Mouse (Mus musculus): ENCODE results near the gene Gm26558. TPM values are rescaled to one million over a fixed set of nuclear protein-coding genes. Genes with fewer than 3 reads are reported as not detected.

The Gm26558 gene
- 2.4 and 2.6 TPM in 2 replicates for polyA plus RNA-seq (2015; fragmentation: Nextera tagmentation; extraction: Ambion mirVana)

DNA sequence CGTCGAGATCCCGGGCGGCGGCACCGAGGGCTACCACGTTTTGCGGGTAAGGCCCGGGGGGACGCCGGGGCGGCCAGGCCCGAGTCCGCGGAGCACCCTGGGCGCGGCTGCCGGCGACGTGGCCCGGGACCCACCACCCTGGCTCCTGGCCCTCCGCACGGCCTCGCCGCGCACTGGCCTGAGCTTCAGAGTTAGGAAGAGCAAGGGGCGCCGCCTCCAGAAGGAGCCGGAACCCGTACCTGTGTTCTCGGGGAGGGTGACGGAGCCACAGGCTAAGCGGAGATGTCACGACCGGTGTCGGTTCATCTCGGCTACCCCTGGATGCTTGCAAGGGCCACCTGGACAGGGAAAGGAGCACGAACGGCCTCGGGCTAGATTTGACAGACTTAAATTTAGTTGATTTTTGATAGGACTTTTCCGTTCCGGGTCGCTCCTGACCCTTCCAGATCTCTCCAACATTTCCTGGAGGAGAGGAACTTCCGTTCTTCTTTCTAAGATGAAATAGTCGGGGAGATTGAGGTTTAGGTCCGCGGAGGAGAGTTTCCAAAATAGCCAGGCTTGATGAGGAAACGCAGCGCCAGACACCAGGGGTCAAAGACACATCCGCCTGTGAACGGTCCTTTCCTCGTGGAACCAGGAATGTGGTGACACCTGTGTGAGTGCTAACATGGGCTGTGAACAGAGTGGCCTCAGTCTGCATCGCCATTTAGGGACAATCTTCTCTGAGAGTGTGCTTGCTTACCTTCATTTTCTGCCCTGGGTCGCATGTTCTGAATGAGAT, at the start of gene Gm26558:
Gene Gm26558, minus strand, starts transcription at position 394 of the 781 bp plus-strand sequence.
- Histone ChIP-seq H3K27me3 (no peaks in the 10 kb centered on the region; the same call in 1 of the 2 replicates), H3K27ac (peak within 1 kb of the TSS; percentile 93), H3K9me3 (replicated peaks) (no peaks in the 10 kb centered on the region), H3K4me2 (peak within 1 kb of the TSS; percentile 84), H3K9ac (peak within 1 kb of the TSS; percentile 90), H3K4me3 (peak within 1 kb of the TSS; percentile 93), H3K4me1 (replicated peaks) (peaks cover 16% of the 10 kb centered on the region), H3K36me3 (0 out of 2 replicates have a peak, but pooled peaks cover 4% of the 10 kb centered on the region)
- peak; percentile 64 for ATAC-seq (replicated peaks; ENCODE audit: insufficient number of reproducible peaks, insufficient read depth, low FRiP score, low read depth)
- under 1% methylated on average over 54 of the region's 54 CpGs for WGBS

DNA sequence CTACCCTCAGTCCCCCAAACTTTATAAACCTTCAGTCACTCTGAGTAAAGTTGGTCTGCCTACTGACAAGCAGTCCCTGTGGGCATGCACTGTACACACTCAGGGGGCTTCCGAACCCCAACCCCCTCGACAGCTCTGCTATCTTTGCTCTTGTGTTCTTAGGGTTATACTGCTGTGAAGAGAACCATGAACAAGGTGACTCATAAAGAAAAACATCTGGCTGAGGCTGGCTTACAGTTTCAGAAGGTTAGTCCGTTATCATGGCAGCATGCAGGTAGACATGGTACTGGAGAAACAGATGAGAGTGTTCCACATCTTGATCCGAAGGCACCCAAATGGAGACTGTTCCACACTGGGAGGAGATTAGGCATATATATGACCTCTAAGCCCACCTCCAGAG, 49.0 kb upstream of the Gm26558 start:
- no peak overlapping the region for H3K4me3 ChIP-seq
- H3K9me3 ChIP-seq (replicated peaks): no peaks in the 10 kb centered on the region
- H3K9ac ChIP-seq: no peak overlapping the region
- H3K27me3 ChIP-seq: no peaks in the 10 kb centered on the region
- peaks cover 55% of the 10 kb centered on the region for H3K36me3 ChIP-seq
- H3K27ac ChIP-seq: no peak overlapping the region
- 87% methylated on average over 4 of the region's 4 CpGs for WGBS
- H3K4me2 ChIP-seq: no peak overlapping the region
- H3K4me1 ChIP-seq (replicated peaks): no peaks in the 10 kb centered on the region
- no peak for ATAC-seq (replicated peaks; ENCODE audit: insufficient number of reproducible peaks, insufficient read depth, low FRiP score, low read depth)

DNA sequence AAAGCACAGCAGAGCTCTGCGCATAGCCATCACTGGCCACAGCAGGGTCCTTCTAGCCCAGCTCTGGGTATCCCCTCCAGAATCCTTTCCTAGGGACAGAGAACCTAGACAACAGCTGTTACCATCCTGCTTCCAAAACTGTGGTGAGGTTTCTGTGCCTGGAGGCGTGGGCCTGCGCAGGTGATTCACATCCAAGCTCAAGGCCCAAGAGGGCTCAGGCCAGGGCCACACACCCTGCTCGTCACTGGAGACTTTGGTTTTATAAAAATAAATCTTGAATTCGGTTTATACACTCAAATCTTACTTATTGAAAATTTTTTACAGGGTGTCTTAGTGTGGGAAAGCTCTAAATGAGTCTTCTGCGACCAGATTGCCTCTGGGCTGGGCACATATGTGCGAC, 48.3 kb upstream of the Gm26558 start:
- Histone ChIP-seq H3K36me3 (peaks cover 49% of the 10 kb centered on the region), H3K4me2 (no peak overlapping the region), H3K4me1 (replicated peaks) (no peaks in the 10 kb centered on the region), H3K9ac (no peak overlapping the region), H3K27ac (no peak overlapping the region), H3K9me3 (replicated peaks) (no peaks in the 10 kb centered on the region), H3K4me3 (no peak overlapping the region), H3K27me3 (no peaks in the 10 kb centered on the region)
- WGBS: 93% methylated on average over 7 of the region's 7 CpGs
- no peak for ATAC-seq (replicated peaks; ENCODE audit: insufficient number of reproducible peaks, insufficient read depth, low FRiP score, low read depth)

DNA sequence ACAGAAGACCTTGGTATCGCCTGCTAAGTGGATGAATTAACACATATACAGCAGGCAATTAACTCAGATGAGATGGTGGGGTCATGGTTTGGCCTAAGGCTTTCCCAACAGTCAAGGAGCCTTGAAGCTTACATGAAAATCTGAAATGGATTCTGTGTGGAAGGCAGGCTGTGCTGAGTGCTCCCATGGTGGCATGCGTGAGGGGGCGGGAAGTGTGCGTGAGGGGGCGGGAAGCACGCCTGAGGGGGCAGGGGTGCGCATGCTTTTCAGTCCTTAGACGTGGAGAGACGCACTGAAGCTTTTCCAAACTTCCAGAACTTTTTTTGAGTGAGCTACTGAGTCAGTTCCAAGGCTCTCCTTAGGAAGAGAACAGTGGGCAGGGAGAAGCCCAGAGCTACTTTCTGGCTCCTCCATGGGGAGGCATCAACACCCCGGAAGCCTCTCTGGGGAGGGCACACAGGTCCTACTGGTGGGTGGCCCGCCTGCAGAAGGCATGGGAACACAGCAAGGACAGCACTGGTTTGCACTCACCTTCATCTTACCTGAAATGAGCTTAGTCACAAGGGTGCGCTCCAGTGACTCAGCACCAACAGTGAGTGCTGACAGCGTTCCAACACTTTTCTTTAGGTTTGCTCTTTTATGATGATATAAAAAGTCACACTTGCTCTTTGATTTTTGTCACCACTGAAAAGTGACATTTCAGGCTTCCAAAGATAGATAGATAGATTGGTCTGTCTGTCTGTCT, 47.2 kb upstream of the Gm26558 start:
- H3K4me3 ChIP-seq: no peak overlapping the region
- no peaks in the 10 kb centered on the region for H3K27me3 ChIP-seq
- WGBS: 74% methylated on average over 13 of the region's 13 CpGs
- H3K4me1 ChIP-seq (replicated peaks): peaks cover 4% of the 10 kb centered on the region
- H3K27ac ChIP-seq: no peak overlapping the region
- H3K4me2 ChIP-seq: no peak overlapping the region
- no peaks in the 10 kb centered on the region for H3K9me3 ChIP-seq (replicated peaks)
- peaks cover 38% of the 10 kb centered on the region for H3K36me3 ChIP-seq
- ATAC-seq (replicated peaks; ENCODE audit: insufficient number of reproducible peaks, insufficient read depth, low FRiP score, low read depth): no peak
- H3K9ac ChIP-seq: no peak overlapping the region

DNA sequence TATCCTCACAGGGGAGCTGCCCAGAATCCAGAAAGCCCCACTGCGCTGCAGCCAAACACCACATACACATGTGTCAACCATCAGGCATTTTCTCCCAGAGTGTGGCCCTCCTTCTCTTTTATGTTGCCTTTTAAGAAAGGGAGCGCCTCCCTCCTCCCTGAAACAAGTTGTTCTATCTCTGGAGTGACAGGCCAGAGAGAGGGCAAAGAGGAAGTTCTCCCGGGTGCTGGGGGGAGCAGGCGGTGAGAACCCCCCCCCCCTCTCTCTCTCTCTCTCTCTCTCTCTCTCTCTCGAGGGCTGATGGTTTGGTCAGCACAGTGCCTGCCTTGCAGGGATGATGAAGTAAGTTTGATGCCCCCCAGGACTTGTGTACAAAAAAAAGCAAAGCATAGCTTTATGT, 40.5 kb upstream of the Gm26558 start:
- no peak for ATAC-seq (replicated peaks; ENCODE audit: insufficient number of reproducible peaks, insufficient read depth, low FRiP score, low read depth)
- Histone ChIP-seq H3K27me3 (no peaks in the 10 kb centered on the region), H3K9me3 (replicated peaks) (no peaks in the 10 kb centered on the region), H3K27ac (no peak overlapping the region), H3K4me2 (no peak overlapping the region), H3K36me3 (no peaks in the 10 kb centered on the region), H3K4me1 (replicated peaks) (peaks cover 13% of the 10 kb centered on the region), H3K4me3 (no peak overlapping the region), H3K9ac (no peak overlapping the region)
- WGBS: 27% methylated on average over 5 of the region's 5 CpGs

DNA sequence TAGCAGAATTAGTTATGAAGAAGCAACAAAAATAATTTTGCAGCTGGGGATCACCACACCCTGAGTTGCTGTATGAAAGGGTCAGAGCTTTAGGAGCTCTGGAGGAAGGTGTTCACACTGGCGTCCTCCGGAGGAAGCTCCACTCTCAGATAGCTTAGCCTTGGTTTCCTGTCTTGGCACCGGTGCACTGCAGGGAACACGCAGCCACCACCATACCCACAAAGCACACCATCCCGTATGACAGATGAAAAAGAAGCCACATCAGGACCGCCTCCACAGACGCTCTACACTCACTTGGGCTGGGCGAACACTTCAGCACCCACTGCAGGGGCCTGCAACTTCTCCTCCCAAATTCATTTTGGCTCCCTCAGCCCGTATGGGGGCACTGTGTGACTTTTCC, 39.7 kb upstream of the Gm26558 start:
- ATAC-seq (replicated peaks; ENCODE audit: insufficient number of reproducible peaks, insufficient read depth, low FRiP score, low read depth): no peak
- no peaks in the 10 kb centered on the region for H3K36me3 ChIP-seq
- no peak overlapping the region for H3K9ac ChIP-seq
- H3K27ac ChIP-seq: no peak overlapping the region
- peaks cover 13% of the 10 kb centered on the region for H3K4me1 ChIP-seq (replicated peaks)
- H3K9me3 ChIP-seq (replicated peaks): no peaks in the 10 kb centered on the region
- H3K4me2 ChIP-seq: no peak overlapping the region
- WGBS: 44% methylated on average over 9 of the region's 9 CpGs
- H3K27me3 ChIP-seq: no peaks in the 10 kb centered on the region
- H3K4me3 ChIP-seq: no peak overlapping the region

DNA sequence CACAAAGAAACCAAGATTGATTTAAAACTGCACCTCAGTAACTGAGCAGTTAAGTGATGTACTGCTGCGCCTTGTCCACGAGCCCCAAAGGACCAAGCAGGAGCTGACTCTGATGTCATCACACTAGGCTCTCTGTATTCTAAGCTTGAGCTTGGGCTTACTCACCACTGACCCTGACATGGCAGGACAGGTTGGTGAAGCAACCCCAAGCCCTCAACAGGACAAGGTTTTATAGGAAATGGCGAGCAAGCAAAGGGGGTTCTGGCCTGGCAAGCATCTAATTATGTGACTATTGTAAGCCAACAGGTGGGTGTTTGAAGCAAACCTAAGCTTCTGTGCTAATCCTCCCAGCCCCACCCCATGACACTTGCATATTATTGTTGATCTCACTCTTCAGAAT, 38.9 kb upstream of the Gm26558 start:
- H3K4me3 ChIP-seq: no peak overlapping the region
- H3K9ac ChIP-seq: no peak overlapping the region
- H3K27me3 ChIP-seq: no peaks in the 10 kb centered on the region
- H3K36me3 ChIP-seq: no peaks in the 10 kb centered on the region
- ATAC-seq (replicated peaks; ENCODE audit: insufficient number of reproducible peaks, insufficient read depth, low FRiP score, low read depth): no peak
- H3K4me1 ChIP-seq (replicated peaks): peaks cover 13% of the 10 kb centered on the region
- no peak overlapping the region for H3K27ac ChIP-seq
- no peaks in the 10 kb centered on the region for H3K9me3 ChIP-seq (replicated peaks)
- H3K4me2 ChIP-seq: no peak overlapping the region
- WGBS: 94% methylated on average over 3 of the region's 3 CpGs

DNA sequence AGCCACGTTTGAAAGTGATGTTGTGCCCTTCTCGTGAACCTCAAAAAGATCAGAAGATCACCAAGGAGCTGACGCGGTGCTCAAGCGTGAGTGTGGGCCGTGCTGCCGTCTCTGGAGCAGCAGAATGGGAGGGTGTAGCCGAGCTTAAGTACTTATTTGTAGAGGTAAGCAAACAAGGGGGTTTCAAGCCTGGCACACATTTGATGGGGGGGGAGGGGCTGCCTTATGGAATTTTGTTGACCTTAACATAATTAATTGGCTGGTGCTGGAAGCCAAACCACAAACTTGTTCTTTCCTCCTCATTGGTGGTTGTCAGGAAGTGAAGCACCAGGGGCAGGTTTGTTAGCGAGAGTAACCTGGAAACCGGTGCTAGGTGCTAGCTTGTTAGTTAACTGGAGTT, 33.8 kb upstream of the Gm26558 start:
- 91% methylated on average over 10 of the region's 10 CpGs for WGBS
- no peak overlapping the region for H3K27ac ChIP-seq

DNA sequence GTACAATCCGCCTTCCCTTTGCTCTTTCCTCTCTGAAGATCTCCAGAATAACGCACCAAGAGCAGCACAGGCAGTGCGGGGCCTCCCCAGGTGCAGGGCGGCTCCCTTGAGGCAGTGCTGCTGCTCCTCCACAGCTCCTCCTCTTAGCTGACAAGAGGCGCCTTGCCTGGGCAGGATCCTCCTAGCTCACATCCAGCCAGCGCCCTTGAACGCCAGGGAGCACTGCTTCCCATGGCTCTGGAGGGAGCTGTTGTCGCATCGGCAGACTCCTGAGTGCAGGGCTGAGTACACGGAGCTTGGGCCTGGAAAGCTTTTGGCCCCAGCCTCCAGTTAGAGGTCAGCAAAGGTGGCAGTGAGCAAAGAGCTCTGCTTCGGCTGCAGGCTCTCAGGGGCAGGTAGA, 28.3 kb upstream of the Gm26558 start:
- Histone ChIP-seq H3K27me3 (no peaks in the 10 kb centered on the region), H3K4me3 (no peak overlapping the region), H3K4me2 (no peak overlapping the region), H3K9me3 (replicated peaks) (no peaks in the 10 kb centered on the region), H3K36me3 (peaks cover 71% of the 10 kb centered on the region), H3K9ac (no peak overlapping the region), H3K27ac (no peak overlapping the region), H3K4me1 (replicated peaks) (no peaks in the 10 kb centered on the region)
- ATAC-seq (replicated peaks; ENCODE audit: insufficient number of reproducible peaks, insufficient read depth, low FRiP score, low read depth): no peak
- WGBS: 69% methylated on average over 11 of the region's 11 CpGs

More for the DNA sequence above, 33.8 kb upstream of the Gm26558 start:
- Histone ChIP-seq H3K27me3 (no peaks in the 10 kb centered on the region), H3K36me3 (peaks cover 19% of the 10 kb centered on the region), H3K4me1 (replicated peaks) (no peaks in the 10 kb centered on the region), H3K9me3 (replicated peaks) (no peaks in the 10 kb centered on the region), H3K4me2 (no peak overlapping the region), H3K9ac (no peak overlapping the region), H3K4me3 (no peak overlapping the region)
- ATAC-seq (replicated peaks; ENCODE audit: insufficient number of reproducible peaks, insufficient read depth, low FRiP score, low read depth): no peak

DNA sequence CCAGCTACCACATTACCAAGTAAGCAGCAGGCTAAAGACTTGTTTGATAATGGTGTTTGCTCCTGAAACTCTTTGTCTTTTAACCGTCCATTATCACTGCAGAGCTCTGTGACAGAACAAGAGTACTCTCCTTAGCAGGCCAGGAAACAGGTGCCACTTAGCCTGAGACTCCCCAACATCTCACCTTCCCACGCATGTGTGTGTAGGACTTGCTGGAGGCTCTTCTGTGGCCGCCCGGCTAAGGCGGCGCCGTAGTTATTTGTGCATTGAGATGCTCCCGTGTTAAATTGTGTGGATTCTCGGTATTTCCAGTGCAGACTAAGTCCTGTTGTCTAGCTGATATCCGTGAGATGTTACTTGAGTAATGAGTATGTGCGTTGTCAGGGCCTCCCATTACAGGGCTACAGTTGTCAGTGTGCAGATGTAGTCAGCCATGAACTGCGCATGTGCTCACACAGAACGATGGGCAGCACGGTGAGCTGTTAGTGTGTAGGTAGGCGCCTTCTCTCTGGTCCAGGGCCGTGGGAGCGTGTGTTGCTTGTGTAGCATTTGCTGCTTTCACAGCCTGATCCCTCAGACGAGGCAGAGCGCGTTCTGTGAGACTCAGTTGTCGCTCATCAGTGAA, 26.7 kb upstream of the Gm26558 start:
- ATAC-seq (replicated peaks; ENCODE audit: insufficient number of reproducible peaks, insufficient read depth, low FRiP score, low read depth): no peak
- Histone ChIP-seq H3K9me3 (replicated peaks) (no peaks in the 10 kb centered on the region), H3K27ac (no peak overlapping the region), H3K4me3 (no peak overlapping the region), H3K9ac (no peak overlapping the region), H3K4me2 (no peak overlapping the region), H3K27me3 (no peaks in the 10 kb centered on the region), H3K4me1 (replicated peaks) (no peaks in the 10 kb centered on the region), H3K36me3 (peaks cover 85% of the 10 kb centered on the region)
- WGBS: 93% methylated on average over 21 of the region's 21 CpGs

DNA sequence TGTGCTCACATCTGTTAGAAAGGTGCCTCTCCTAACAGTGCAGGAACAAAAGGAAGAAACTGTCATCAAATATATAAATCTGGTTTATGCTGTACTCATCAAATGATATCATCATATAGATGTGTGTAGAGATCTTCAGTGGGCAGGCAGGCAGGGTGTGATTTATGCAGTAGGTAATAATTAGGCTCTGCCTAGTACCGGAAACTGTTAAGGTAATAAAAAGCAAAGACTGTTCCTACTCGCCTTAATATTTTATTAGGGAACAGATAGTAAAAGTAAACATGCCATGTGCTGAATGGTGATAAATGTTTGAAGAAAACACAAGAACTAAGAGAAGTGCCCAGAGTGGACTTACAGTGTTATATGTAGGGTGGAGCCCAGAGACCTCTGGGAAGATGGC, 20.4 kb upstream of the Gm26558 start:
- Histone ChIP-seq H3K27ac (no peak overlapping the region), H3K4me2 (no peak overlapping the region), H3K36me3 (peaks cover 93% of the 10 kb centered on the region), H3K27me3 (no peaks in the 10 kb centered on the region), H3K4me3 (no peak overlapping the region), H3K4me1 (replicated peaks) (no peaks in the 10 kb centered on the region), H3K9ac (no peak overlapping the region), H3K9me3 (replicated peaks) (no peaks in the 10 kb centered on the region)
- ATAC-seq (replicated peaks; ENCODE audit: insufficient number of reproducible peaks, insufficient read depth, low FRiP score, low read depth): no peak
- WGBS: 83% methylated on average over 2 of the region's 2 CpGs

Measured in heart, embryonic 15.5 days (tissue).